Mouse (Mus musculus): Measurements from ENCODE around the gene Ddit4. TPM values are rescaled to one million over a fixed set of nuclear protein-coding genes. Genes with fewer than 3 reads are reported as not detected.

Gene Ddit4
- polyA plus RNA-seq, 1 experiment from 2014 or later: 32.8 TPM

DNA sequence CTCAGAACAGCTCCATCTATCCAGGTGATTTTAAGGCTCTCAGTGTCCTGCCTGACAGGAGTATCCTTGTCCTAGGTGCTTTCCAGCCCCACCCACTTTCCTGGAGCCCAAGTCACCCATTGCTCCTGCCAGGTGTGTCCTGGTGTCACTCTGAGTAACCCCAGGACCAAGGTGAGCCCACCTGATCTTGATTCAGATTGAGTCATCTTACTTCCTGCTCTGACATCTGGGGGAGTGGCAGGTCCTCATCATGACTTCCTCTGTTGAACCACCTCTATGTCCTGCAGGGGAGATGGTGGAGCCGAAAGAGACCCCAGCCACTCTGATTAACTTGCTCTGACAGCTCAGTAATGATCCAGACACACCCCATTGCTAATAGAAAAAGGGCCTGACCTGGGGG is 12.6 kb downstream of the Ddit4 start:
- DNase-seq (ENCODE audit: low spot score): no peak
- H3K36me3 ChIP-seq: no peaks in the 10 kb centered on the region
- H3K27ac ChIP-seq: no peak overlapping the region
- H3K4me3 ChIP-seq: no peak overlapping the region
- H3K9me3 ChIP-seq: no peaks in the 10 kb centered on the region
- 61% methylated on average over 1 of the region's 1 CpGs for WGBS
- peaks cover 33% of the 10 kb centered on the region for H3K4me1 ChIP-seq
- 0 out of 2 replicates have a peak, but pooled peaks cover 3% of the 10 kb centered on the region for H3K27me3 ChIP-seq (ENCODE audit: insufficient read depth, poor library complexity, severe bottlenecking)

GRCm38 (mm10) chr10:59938662-59939061 is 13.0 kb downstream of the Ddit4 start:
- no peak overlapping the region for H3K27ac ChIP-seq
- H3K4me1 ChIP-seq: peaks cover 30% of the 10 kb centered on the region
- no peak overlapping the region for H3K4me3 ChIP-seq
- H3K9me3 ChIP-seq: no peaks in the 10 kb centered on the region
- DNase-seq (ENCODE audit: low spot score): no peak
- H3K27me3 ChIP-seq (ENCODE audit: insufficient read depth, poor library complexity, severe bottlenecking): 0 out of 2 replicates have a peak, but pooled peaks cover 3% of the 10 kb centered on the region
- 82% methylated on average over 5 of the region's 5 CpGs for WGBS
- H3K36me3 ChIP-seq: no peaks in the 10 kb centered on the region

DNA sequence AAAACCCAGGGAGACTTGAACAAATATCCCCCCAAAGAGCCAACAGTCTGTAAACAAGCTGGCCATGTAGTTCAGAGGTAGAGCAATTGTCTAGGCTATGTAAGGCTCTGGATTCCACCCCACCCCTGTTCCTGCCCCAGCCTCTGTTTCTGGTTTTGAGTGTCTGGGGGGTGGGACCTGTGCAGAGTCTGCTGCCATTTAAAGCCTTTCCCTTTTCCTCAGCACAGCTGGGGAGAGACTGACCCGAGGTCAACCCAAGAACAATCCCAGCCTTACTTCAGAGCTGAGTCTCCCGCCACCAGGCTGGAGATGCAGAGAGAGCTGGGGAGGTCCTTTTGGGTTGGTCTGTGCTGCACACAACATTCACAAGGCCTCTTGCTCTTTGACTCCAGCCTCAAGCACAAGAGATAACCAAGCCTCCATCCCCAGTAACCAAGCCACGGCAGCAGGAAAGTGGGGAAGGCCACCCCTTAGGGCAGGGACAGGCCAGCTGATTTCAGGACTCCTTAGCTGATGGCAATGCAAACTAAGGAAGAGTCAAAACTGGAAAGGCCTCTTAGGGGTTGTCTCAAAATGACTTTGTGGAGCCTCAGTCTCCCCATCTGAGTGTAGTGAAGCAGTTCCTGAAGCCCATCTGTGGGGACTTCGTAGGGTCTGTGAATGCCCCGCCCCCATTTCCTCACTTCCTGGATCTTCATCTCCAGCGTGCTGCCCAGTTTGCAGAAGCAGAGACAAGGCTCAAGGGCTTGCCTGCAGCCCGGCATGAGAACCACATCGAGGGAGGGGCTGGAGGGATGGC is 15.4 kb downstream of the Ddit4 start:
- WGBS: 48% methylated on average over 8 of the region's 8 CpGs

DNA sequence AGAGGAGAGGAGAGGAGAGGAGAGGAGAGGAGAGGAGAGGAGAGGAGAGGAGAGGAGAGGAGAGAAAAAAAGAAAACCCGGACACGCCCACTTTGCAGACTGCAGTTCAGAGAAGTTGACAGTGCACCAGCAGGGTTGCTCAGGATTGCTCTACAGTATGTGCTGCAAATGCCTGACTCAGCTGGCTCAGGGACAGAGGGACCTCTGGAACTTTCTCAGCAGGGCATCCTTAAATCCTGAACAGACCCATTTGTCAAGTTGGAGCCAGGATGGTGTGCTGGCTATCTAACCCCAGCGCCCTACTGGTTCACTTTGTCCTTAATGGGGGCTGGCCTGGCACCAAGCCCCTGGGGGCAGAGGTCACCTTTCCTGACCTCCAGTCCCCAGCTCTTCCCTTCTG is 17.6 kb downstream of the Ddit4 start:
- H3K27me3 ChIP-seq (ENCODE audit: insufficient read depth, poor library complexity, severe bottlenecking): 0 out of 2 replicates have a peak, but pooled peaks cover 3% of the 10 kb centered on the region
- 61% methylated on average over 3 of the region's 3 CpGs for WGBS
- H3K4me1 ChIP-seq: peaks cover 14% of the 10 kb centered on the region
- DNase-seq (ENCODE audit: low spot score): no peak
- H3K9me3 ChIP-seq: no peaks in the 10 kb centered on the region
- no peak overlapping the region for H3K4me3 ChIP-seq
- no peaks in the 10 kb centered on the region for H3K36me3 ChIP-seq
- no peak overlapping the region for H3K27ac ChIP-seq

More for the DNA sequence above, 15.4 kb downstream of the Ddit4 start:
- no peak overlapping the region for H3K4me3 ChIP-seq
- H3K9me3 ChIP-seq: no peaks in the 10 kb centered on the region
- peak overlapping the region; percentile 76 for H3K27ac ChIP-seq
- peaks cover 14% of the 10 kb centered on the region for H3K4me1 ChIP-seq
- H3K27me3 ChIP-seq (ENCODE audit: insufficient read depth, poor library complexity, severe bottlenecking): 0 out of 2 replicates have a peak, but pooled peaks cover 3% of the 10 kb centered on the region
- DNase-seq (ENCODE audit: low spot score): no peak
- no peaks in the 10 kb centered on the region for H3K36me3 ChIP-seq

DNA sequence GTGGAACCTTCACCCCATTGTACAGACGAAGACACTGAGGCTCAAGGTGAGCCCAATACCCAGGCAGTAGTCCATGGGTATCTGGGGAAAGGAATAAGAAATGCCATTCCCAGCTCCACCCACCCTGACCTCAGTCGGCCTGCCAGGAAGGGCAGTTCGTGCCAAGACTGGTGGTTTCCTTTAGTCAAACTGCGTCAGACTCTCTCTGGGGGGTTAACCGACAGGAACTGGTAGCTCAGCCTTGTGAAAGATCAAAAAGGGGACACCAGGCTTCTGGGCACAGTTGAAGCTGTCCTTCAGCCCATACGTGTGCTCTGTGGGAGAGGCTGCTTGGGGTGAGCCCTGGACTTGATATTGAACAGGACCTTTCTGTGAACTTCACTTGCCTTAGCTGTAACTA is 19.1 kb downstream of the Ddit4 start:
- WGBS: 76% methylated on average over 6 of the region's 6 CpGs

GRCm38 (mm10) chr10:59930996-59931395 is 20.6 kb downstream of the Ddit4 start:
- no peak overlapping the region for H3K4me3 ChIP-seq
- H3K27me3 ChIP-seq (ENCODE audit: insufficient read depth, poor library complexity, severe bottlenecking): no peaks in the 10 kb centered on the region
- H3K27ac ChIP-seq: no peak overlapping the region
- peaks cover 7% of the 10 kb centered on the region for H3K4me1 ChIP-seq
- H3K9me3 ChIP-seq: no peaks in the 10 kb centered on the region
- 38% methylated on average over 10 of the region's 10 CpGs for WGBS
- no peak for DNase-seq (ENCODE audit: low spot score)
- no peaks in the 10 kb centered on the region for H3K36me3 ChIP-seq

More for the DNA sequence above, 19.1 kb downstream of the Ddit4 start:
- H3K27me3 ChIP-seq (ENCODE audit: insufficient read depth, poor library complexity, severe bottlenecking): no peaks in the 10 kb centered on the region
- H3K4me1 ChIP-seq: peaks cover 14% of the 10 kb centered on the region
- H3K27ac ChIP-seq: no peak overlapping the region
- no peak for DNase-seq (ENCODE audit: low spot score)
- no peaks in the 10 kb centered on the region for H3K9me3 ChIP-seq
- no peaks in the 10 kb centered on the region for H3K36me3 ChIP-seq
- no peak overlapping the region for H3K4me3 ChIP-seq

DNA sequence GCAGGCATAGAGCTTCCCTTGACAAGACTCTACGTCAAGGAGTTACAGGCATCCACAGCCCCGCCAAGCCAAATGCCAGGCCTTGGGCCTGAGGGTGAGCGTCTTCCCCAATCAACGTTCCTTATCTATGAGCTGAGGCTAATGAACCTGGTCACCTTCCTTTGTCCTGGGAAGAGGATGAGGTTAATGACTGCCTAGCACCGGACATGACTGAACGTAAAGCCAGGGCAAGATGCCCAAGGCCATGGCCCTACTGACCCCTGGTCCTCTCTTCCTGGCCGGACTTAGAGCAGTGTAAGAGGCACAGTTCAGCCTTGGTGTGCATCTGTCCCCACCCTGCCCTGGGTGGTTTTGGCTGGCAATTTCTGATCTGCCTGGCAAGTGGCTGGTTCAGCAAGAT is 22.4 kb downstream of the Ddit4 start:
- H3K27ac ChIP-seq: no peak overlapping the region
- WGBS: 80% methylated on average over 7 of the region's 7 CpGs

DNA sequence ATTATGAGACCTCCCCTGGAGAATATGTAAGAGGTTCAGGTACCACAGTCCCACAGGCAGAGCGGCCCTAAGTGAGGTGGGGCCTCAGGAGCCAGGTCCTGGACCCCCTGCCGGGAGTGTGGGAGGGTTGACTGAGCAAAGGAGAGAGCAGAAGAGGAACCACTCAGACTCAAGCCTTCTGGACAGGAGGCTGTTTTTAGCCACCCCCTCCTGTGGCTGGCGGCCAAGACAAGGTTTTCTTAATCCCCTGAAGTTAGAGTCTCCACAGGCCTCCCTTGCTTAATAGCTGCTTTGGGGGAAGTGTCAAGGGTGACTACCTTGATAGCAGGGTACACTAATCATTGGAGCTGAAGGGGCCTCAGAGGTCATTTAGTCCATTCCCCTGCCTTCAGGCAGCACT is 27.3 kb downstream of the Ddit4 start:
- H3K27ac ChIP-seq: 0 out of 2 replicates have a peak overlapping the region, but pooled peaks have one; percentile 52
- H3K36me3 ChIP-seq: no peaks in the 10 kb centered on the region
- 24% methylated on average over 3 of the region's 3 CpGs for WGBS
- 0 out of 2 replicates have a peak, but pooled peaks cover 4% of the 10 kb centered on the region for H3K27me3 ChIP-seq (ENCODE audit: insufficient read depth, poor library complexity, severe bottlenecking)
- H3K4me1 ChIP-seq: peaks cover 23% of the 10 kb centered on the region
- H3K4me3 ChIP-seq: no peak overlapping the region
- DNase-seq (ENCODE audit: low spot score): no peak
- H3K9me3 ChIP-seq: no peaks in the 10 kb centered on the region

More for the DNA sequence above, 22.4 kb downstream of the Ddit4 start:
- H3K36me3 ChIP-seq: no peaks in the 10 kb centered on the region
- no peaks in the 10 kb centered on the region for H3K9me3 ChIP-seq
- H3K27me3 ChIP-seq (ENCODE audit: insufficient read depth, poor library complexity, severe bottlenecking): no peaks in the 10 kb centered on the region
- peaks cover 6% of the 10 kb centered on the region for H3K4me1 ChIP-seq
- no peak for DNase-seq (ENCODE audit: low spot score)
- no peak overlapping the region for H3K4me3 ChIP-seq

DNA sequence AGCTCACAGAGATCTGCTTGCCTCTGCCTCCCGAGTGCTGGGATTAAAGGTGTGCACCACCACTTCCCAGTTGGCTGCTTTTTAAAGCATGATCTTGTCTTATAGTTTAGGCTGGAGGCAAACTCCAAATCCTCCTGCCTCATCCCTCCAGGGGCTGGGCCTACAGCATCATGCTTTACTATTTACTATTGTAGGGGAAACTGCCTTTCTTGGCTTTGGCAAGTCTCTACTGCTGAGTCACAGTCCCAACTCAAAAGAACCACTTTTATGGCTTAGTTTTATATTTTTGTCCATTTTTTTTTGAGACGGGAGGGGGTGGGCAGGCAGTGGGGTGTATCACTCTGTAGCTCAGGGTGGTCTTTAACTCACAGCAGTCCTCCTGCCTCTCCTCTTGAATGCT is 28.1 kb downstream of the Ddit4 start:
- Histone ChIP-seq H3K36me3 (no peaks in the 10 kb centered on the region), H3K4me3 (no peak overlapping the region), H3K4me1 (peaks cover 23% of the 10 kb centered on the region), H3K27me3 (ENCODE audit: insufficient read depth, poor library complexity, severe bottlenecking) (0 out of 2 replicates have a peak, but pooled peaks cover 4% of the 10 kb centered on the region), H3K27ac (no peak overlapping the region), H3K9me3 (no peaks in the 10 kb centered on the region)
- WGBS: 79% methylated on average over 2 of the region's 2 CpGs
- no peak for DNase-seq (ENCODE audit: low spot score)

DNA sequence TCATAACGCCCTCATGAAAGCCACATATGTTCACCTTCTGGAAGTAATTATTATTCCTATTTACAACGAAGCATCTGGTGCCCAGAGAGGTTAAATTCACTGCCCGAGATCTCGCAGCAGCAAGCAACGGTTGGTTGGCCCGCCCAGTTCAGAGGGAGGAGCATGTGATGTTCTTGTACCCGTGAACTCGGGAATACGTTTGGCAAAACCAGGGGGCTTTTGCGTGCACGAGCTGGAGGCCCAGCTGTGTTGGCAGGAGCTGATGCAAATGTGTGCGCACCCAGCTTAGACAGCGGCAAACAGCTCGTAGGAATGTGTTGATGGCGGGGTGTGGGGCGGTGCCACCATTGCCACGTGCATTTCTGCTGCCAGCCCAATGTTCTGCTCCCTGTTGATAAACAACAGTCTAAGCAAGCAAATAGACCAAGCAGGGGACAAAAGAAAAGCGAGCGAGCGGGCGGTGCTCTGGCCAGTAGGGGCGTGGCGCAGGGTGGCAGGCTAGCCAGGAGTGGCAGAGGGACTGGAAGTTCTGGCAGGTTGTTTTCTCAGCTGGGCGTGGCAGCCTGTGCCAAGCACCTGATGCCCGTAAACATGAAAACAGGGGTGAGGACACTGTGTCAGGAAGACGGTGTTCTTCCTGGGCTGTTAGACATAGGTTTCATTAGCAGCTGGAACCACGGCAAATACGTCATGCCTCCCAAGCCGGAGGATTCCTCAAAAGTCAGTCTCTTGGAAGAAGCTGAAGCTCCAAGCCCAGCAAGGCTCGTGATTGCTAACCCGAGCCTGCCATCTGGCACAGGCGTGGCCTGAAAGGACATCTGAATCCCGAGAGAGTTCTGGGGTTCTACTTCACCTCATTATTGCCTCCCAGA is 30.6 kb downstream of the Ddit4 start:
- H3K9me3 ChIP-seq: no peaks in the 10 kb centered on the region
- peak overlapping the region; percentile 88 for H3K27ac ChIP-seq
- H3K27me3 ChIP-seq (ENCODE audit: insufficient read depth, poor library complexity, severe bottlenecking): 0 out of 2 replicates have a peak, but pooled peaks cover 4% of the 10 kb centered on the region
- WGBS: 7% methylated on average over 33 of the region's 33 CpGs
- H3K4me3 ChIP-seq: peak overlapping the region; percentile 58
- H3K4me1 ChIP-seq: peaks cover 35% of the 10 kb centered on the region
- H3K36me3 ChIP-seq: no peaks in the 10 kb centered on the region
- no peak for DNase-seq (ENCODE audit: low spot score)

- WGBS: 29% methylated on average over 7 of the region's 7 CpGs
- DNase-seq (ENCODE audit: low spot score): no peak
- peaks cover 41% of the 10 kb centered on the region for H3K4me1 ChIP-seq
- no peaks in the 10 kb centered on the region for H3K9me3 ChIP-seq
- 0 out of 2 replicates have a peak, but pooled peaks cover 4% of the 10 kb centered on the region for H3K27me3 ChIP-seq (ENCODE audit: insufficient read depth, poor library complexity, severe bottlenecking)
- H3K27ac ChIP-seq: peak overlapping the region; percentile 88
- H3K4me3 ChIP-seq: peak overlapping the region; percentile 58
- no peaks in the 10 kb centered on the region for H3K36me3 ChIP-seq
These were observed 31.2 kb downstream of the Ddit4 start for GRCm38 (mm10) chr10:59920485-59920809.

DNA sequence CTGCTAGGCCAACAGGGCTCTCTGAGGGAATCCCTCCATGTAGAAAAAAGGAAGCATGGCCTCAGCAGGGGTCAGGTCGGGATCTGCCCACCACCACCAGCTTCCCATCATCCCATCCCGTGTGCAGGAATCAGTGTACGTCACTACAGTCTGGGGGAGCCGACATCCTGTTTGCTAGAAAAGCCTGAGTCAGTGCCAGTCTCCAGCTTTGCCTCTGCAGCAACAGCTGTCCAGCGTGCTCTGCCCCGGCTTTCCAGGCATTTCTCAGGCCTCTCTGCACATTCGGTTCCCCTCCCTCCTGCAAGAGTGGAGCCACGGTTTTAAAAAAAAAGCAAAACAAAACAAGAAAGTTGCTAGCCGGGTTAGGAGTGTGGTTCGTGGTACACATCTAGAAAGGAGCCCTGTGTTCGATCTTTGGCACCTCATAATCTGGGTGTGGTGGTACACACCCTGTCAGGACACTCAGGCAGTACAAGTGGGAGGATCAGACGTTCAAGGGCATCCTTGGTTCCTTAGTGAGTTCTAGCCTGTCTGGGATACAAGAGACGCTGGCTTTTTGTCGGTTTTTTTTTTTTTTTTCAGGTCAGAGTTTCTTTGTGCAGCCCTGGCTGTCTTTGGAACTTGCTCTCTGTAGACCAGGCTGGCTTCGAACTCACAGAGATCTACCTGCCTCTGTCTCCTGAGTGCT is 32.0 kb downstream of the Ddit4 start:
- Histone ChIP-seq H3K27ac (peak overlapping the region; percentile 65), H3K4me3 (no peak overlapping the region), H3K4me1 (peaks cover 40% of the 10 kb centered on the region), H3K27me3 (ENCODE audit: insufficient read depth, poor library complexity, severe bottlenecking) (0 out of 2 replicates have a peak, but pooled peaks cover 4% of the 10 kb centered on the region), H3K36me3 (no peaks in the 10 kb centered on the region), H3K9me3 (no peaks in the 10 kb centered on the region)
- DNase-seq (ENCODE audit: low spot score): no peak
- 42% methylated on average over 15 of the region's 15 CpGs for WGBS
